Mouse (Mus musculus) small intestine, adult 2 months (tissue): ENCODE data around the gene Pld5.

Experiments used
- CTCF ChIP-seq: fragments of 200-500 bp; IDR thresholded peaks from 2 replicates; pipeline ENCODE4 v1.5.1; 2012; ENCODE audit warnings: low read depth, mild to moderate bottlenecking, control low read depth, inconsistent platforms, low read length, moderate library complexity, mixed read lengths; ENCODE audit not compliant: insufficient replicate concordance, insufficient read length; ENCODE audit errors: extremely low read depth
- POLR2A ChIP-seq: fragments of 200-500 bp; IDR thresholded peaks from 2 replicates; pipeline ENCODE4 v1.6.1; 2012; ENCODE audit warnings: low read depth, mild to moderate bottlenecking, control low read depth, inconsistent platforms, low read length, moderate library complexity

DNA sequence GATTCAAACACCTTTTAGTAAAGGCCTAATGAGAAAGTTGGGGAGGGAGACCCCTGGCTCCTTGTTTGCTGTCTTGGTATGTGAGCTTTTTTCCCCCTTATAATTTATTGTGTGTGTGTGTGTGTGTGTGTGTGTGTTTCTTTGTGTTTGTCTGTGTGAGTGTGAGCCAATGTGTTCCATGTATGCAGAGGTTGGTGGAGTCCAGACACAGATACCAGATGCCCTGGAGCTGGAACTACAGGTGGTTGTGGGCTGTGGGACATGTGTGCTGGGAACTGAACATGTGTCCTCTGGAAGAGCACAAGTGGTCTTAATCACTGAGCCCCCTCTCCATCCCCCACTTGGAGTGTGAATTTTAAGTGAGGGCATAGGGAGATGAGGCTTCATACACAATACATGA is 199.3 kb downstream of the Pld5 start:
- TF ChIP-seq CTCF (no peak), POLR2A (no peak)
